Comparison of ENCODE assay signal across 15 mouse cellular contexts in genomic region chr19:7110097-7110496, GRCm38 (mm10). TPM values are rescaled to one million over a fixed set of nuclear protein-coding genes. Genes with fewer than 3 reads are reported as not detected.
DNase-seq lines count a peak whose midpoint lies in the region; ATAC-seq lines count a peak whose summit lies in the region.
"Had no signal": no experiment of that assay in that cellular context is flagged by ENCODE, and none has a peak within 500 bp of the region (broad histone marks: within the 10 kb centered on the region; RNA-seq: fewer than 3 reads in every experiment).

No protein-coding gene starts in this region.

- peaks cover 92% of the 10 kb centered on the region for H3K4me1 ChIP-seq in forebrain, embryonic 12.5 days
- peaks cover 59% of the 10 kb centered on the region for H3K4me1 ChIP-seq in forebrain, embryonic 15.5 days
- peaks cover 99% of the 10 kb centered on the region for H3K4me1 ChIP-seq in midbrain, embryonic 10.5 days
- peaks cover 54% of the 10 kb centered on the region for H3K4me1 ChIP-seq in midbrain, embryonic 15.5 days
- peaks cover 38% of the 10 kb centered on the region for H3K4me1 ChIP-seq in embryonic facial prominence, embryonic 14.5 days (ENCODE audit: control insufficient read depth, insufficient read depth, low read length)
- H3K4me1 ChIP-seq in stomach, embryonic 16.5 days (ENCODE audit: control insufficient read depth, insufficient read depth, low read length) = peaks cover 17% of the 10 kb centered on the region

- H3K9ac ChIP-seq in forebrain, embryonic 12.5 days = no peak overlapping the region
- no peak overlapping the region for H3K9ac ChIP-seq in forebrain, embryonic 15.5 days (replicated peaks)
- no peak overlapping the region for H3K9ac ChIP-seq in midbrain, embryonic 15.5 days
- H3K9ac ChIP-seq in embryonic facial prominence, embryonic 14.5 days (ENCODE audit: low read depth, low read length) = no peak overlapping the region
- H3K9ac ChIP-seq in stomach, embryonic 16.5 days (ENCODE audit: low read length) = 0 out of 2 replicates have a peak overlapping the region, but pooled peaks have one; percentile 1
- H3K9ac ChIP-seq: liver, embryonic 14.5 days had no signal

- peak; percentile 67 for DNase-seq in midbrain, embryonic 10.5 days (ENCODE audit: low spot score)
- peak; percentile 47 for DNase-seq in embryonic facial prominence, embryonic 14.5 days (ENCODE audit: low spot score)
- DNase-seq in cerebellum, adult 11-12 months = no peak
- DNase-seq in ovary, postnatal 36 days (ENCODE audit: low spot score) = no peak
- DNase-seq: cerebellum, adult 8-10 months; heart, adult 18-20 months; heart, postnatal 14 days; right cerebral cortex, postnatal 14 days; thymus, postnatal 36 days had no signal

- no peaks in the 10 kb centered on the region for H3K9me3 ChIP-seq in forebrain, embryonic 12.5 days
- H3K9me3 ChIP-seq in forebrain, embryonic 15.5 days = no peaks in the 10 kb centered on the region
- no peaks in the 10 kb centered on the region for H3K9me3 ChIP-seq in midbrain, embryonic 10.5 days (replicated peaks)
- no peaks in the 10 kb centered on the region for H3K9me3 ChIP-seq in midbrain, embryonic 15.5 days
- no peaks in the 10 kb centered on the region for H3K9me3 ChIP-seq in embryonic facial prominence, embryonic 14.5 days (ENCODE audit: control insufficient read depth, low read length)
- H3K9me3 ChIP-seq in stomach, embryonic 16.5 days (replicated peaks; ENCODE audit: control insufficient read depth, low read length) = no peaks in the 10 kb centered on the region

- H3K27ac ChIP-seq in forebrain, embryonic 12.5 days = no peak overlapping the region
- no peak overlapping the region for H3K27ac ChIP-seq in forebrain, embryonic 15.5 days (replicated peaks)
- H3K27ac ChIP-seq in midbrain, embryonic 10.5 days (replicated peaks) = peak overlapping the region; percentile 77
- H3K27ac ChIP-seq in midbrain, embryonic 15.5 days = no peak overlapping the region
- no peak overlapping the region for H3K27ac ChIP-seq in embryonic facial prominence, embryonic 14.5 days (replicated peaks; ENCODE audit: low read depth, low read length)
- H3K27ac ChIP-seq in stomach, embryonic 16.5 days (ENCODE audit: low read length) = peak overlapping the region; percentile 9; the same call in 1 of the 2 replicates
- H3K27ac ChIP-seq: kidney, postnatal 0 days; liver, embryonic 14.5 days had no signal

- no peak for ATAC-seq in forebrain, embryonic 12.5 days (ENCODE audit: low FRiP score)
- ATAC-seq in forebrain, embryonic 15.5 days (replicated peaks) = no peak
- ATAC-seq in midbrain, embryonic 15.5 days (replicated peaks) = no peak
- no peak for ATAC-seq in embryonic facial prominence, embryonic 14.5 days (ENCODE audit: low read depth)
- no peak for ATAC-seq in stomach, embryonic 16.5 days (ENCODE audit: insufficient read depth, low FRiP score)

- H3K27me3 ChIP-seq in forebrain, embryonic 12.5 days = peaks cover 12% of the 10 kb centered on the region
- no peaks in the 10 kb centered on the region for H3K27me3 ChIP-seq in forebrain, embryonic 15.5 days
- peaks cover 89% of the 10 kb centered on the region for H3K27me3 ChIP-seq in midbrain, embryonic 10.5 days (ENCODE audit: low read depth, poor library complexity, severe bottlenecking)
- H3K27me3 ChIP-seq in midbrain, embryonic 15.5 days (replicated peaks) = peaks cover 2% of the 10 kb centered on the region; the same call in 1 of the 2 replicates
- no peaks in the 10 kb centered on the region for H3K27me3 ChIP-seq in embryonic facial prominence, embryonic 14.5 days (replicated peaks; ENCODE audit: control insufficient read depth, insufficient read depth, low read length)
- H3K27me3 ChIP-seq in stomach, embryonic 16.5 days (ENCODE audit: control insufficient read depth, insufficient read depth, low read length) = no peaks in the 10 kb centered on the region

- no peaks in the 10 kb centered on the region for H3K36me3 ChIP-seq in forebrain, embryonic 12.5 days (replicated peaks)
- H3K36me3 ChIP-seq in forebrain, embryonic 15.5 days = no peaks in the 10 kb centered on the region
- H3K36me3 ChIP-seq in midbrain, embryonic 10.5 days = no peaks in the 10 kb centered on the region
- no peaks in the 10 kb centered on the region for H3K36me3 ChIP-seq in midbrain, embryonic 15.5 days (replicated peaks)
- no peaks in the 10 kb centered on the region for H3K36me3 ChIP-seq in embryonic facial prominence, embryonic 14.5 days (ENCODE audit: control insufficient read depth, insufficient read depth, low read length)
- no peaks in the 10 kb centered on the region for H3K36me3 ChIP-seq in stomach, embryonic 16.5 days (ENCODE audit: control insufficient read depth, insufficient read depth, low read length)

- H3K4me2 ChIP-seq in forebrain, embryonic 12.5 days = 0 out of 2 replicates have a peak overlapping the region, but pooled peaks have one; percentile 3
- no peak overlapping the region for H3K4me2 ChIP-seq in forebrain, embryonic 15.5 days (replicated peaks)
- no peak overlapping the region for H3K4me2 ChIP-seq in midbrain, embryonic 15.5 days
- H3K4me2 ChIP-seq in embryonic facial prominence, embryonic 14.5 days (ENCODE audit: low read depth, low read length) = no peak overlapping the region
- H3K4me2 ChIP-seq in stomach, embryonic 16.5 days (ENCODE audit: low read depth, low read length) = no peak overlapping the region

- no peak overlapping the region for H3K4me3 ChIP-seq in forebrain, embryonic 12.5 days (replicated peaks)
- no peak overlapping the region for H3K4me3 ChIP-seq in forebrain, embryonic 15.5 days
- peak overlapping the region; percentile 14; the same call in 1 of the 2 replicates for H3K4me3 ChIP-seq in midbrain, embryonic 10.5 days
- no peak overlapping the region for H3K4me3 ChIP-seq in midbrain, embryonic 15.5 days
- no peak overlapping the region for H3K4me3 ChIP-seq in embryonic facial prominence, embryonic 14.5 days (ENCODE audit: low read depth, low read length)
- H3K4me3 ChIP-seq in stomach, embryonic 16.5 days (replicated peaks; ENCODE audit: low read length) = no peak overlapping the region

- 3% methylated on average over 5 of the region's 5 CpGs for WGBS in forebrain, embryonic 12.5 days
- WGBS in forebrain, embryonic 15.5 days = 15% methylated on average over 5 of the region's 5 CpGs
- WGBS in midbrain, embryonic 10.5 days = 3% methylated on average over 5 of the region's 5 CpGs
- 12% methylated on average over 5 of the region's 5 CpGs for WGBS in midbrain, embryonic 15.5 days
- 14% methylated on average over 5 of the region's 5 CpGs for WGBS in embryonic facial prominence, embryonic 14.5 days
- 25% methylated on average over 5 of the region's 5 CpGs for WGBS in stomach, embryonic 16.5 days

RNA-seq across cellular contexts. Expression of gene Flrt1, which starts 4.6 kb away (rescaled TPM):
- polyA plus RNA-seq in forebrain, embryonic 12.5 days (2016; fragmentation: Nextera tagmentation; extraction: Ambion mirVana) = 7.3 and 8.0 TPM in 2 replicates
- polyA plus RNA-seq in forebrain, embryonic 15.5 days (2015; fragmentation: Nextera tagmentation; extraction: Ambion mirVana) = 14.9 and 18.9 TPM in 2 replicates
- polyA plus RNA-seq in midbrain, embryonic 10.5 days (2016; fragmentation: Nextera tagmentation; extraction: Ambion mirVana) = 6.0 and 7.5 TPM in 2 replicates
- 12.2 and 12.5 TPM in 2 replicates for polyA plus RNA-seq in midbrain, embryonic 15.5 days (2015; fragmentation: Nextera tagmentation; extraction: Ambion mirVana)
- 10.4 and 10.5 TPM in 2 replicates for polyA plus RNA-seq in embryonic facial prominence, embryonic 14.5 days (2014; fragmentation: Nextera tagmentation; extraction: Ambion mirVana)
- polyA plus RNA-seq in stomach, embryonic 16.5 days (2015; fragmentation: Nextera tagmentation; extraction: Ambion mirVana) = 3.4 and 3.6 TPM in 2 replicates

RNA-seq across cellular contexts. Expression of gene Macrod1, which starts 53.5 kb away (rescaled TPM):
- polyA plus RNA-seq in forebrain, embryonic 12.5 days (2016; fragmentation: Nextera tagmentation; extraction: Ambion mirVana) = 4.4 and 5.3 TPM in 2 replicates
- 5.8 and 6.0 TPM in 2 replicates for polyA plus RNA-seq in forebrain, embryonic 15.5 days (2015; fragmentation: Nextera tagmentation; extraction: Ambion mirVana)
- 2.2 and 2.9 TPM in 2 replicates for polyA plus RNA-seq in midbrain, embryonic 10.5 days (2016; fragmentation: Nextera tagmentation; extraction: Ambion mirVana)
- polyA plus RNA-seq in midbrain, embryonic 15.5 days (2015; fragmentation: Nextera tagmentation; extraction: Ambion mirVana) = 5.6 and 6.0 TPM in 2 replicates
- 27.1 and 30.3 TPM in 2 replicates for polyA plus RNA-seq in embryonic facial prominence, embryonic 14.5 days (2014; fragmentation: Nextera tagmentation; extraction: Ambion mirVana)
- polyA plus RNA-seq in stomach, embryonic 16.5 days (2015; fragmentation: Nextera tagmentation; extraction: Ambion mirVana) = 10.0 and 14.0 TPM in 2 replicates

Comparison
In these comparisons a context has a peak if more than half of its experiments do, and no peak if none do; other contexts are left out.
1. H3K27ac ChIP-seq: peak in midbrain, embryonic 10.5 days (single experiment) and stomach, embryonic 16.5 days (single experiment); none in forebrain, embryonic 12.5 days (single experiment), forebrain, embryonic 15.5 days (single experiment), midbrain, embryonic 15.5 days (single experiment) and embryonic facial prominence, embryonic 14.5 days (single experiment).
2. DNase-seq: peak in midbrain, embryonic 10.5 days (single experiment) and embryonic facial prominence, embryonic 14.5 days (single experiment); none in cerebellum, adult 11-12 months (single experiment) and ovary, postnatal 36 days (single experiment).